Mouse (Mus musculus) midbrain, embryonic 11.5 days (tissue): ENCODE data around the gene Gng13. TPM values are rescaled to one million over a fixed set of nuclear protein-coding genes. Genes with fewer than 3 reads are reported as not detected.

Experiments
- ATAC-seq: fragments of 200-750 bp; cut with Nextera tagmentation; 2 replicates; pipeline ENCODE4 v1.8.0; 2017; ENCODE audit warnings: moderate TSS enrichment, moderate library complexity; ENCODE audit not compliant: low FRiP score
- DNase-seq: peaks from one replicate; pipeline ENCODE4 v3.0.0; 2015; ENCODE audit warnings: low spot score; ENCODE audit errors: missing footprints
- H3K27ac ChIP-seq: fragments of 300-500 bp; sonication (generic); 2 replicates; pipeline ENCODE4 v1.5.1; 2014; ENCODE audit warnings: low read depth, low read length
- H3K27me3 ChIP-seq: fragments of 300-500 bp; sonication (generic); 2 replicates; pipeline ENCODE4 v1.6.1; 2014; ENCODE audit warnings: mild to moderate bottlenecking, low read length, moderate library complexity, mixed read lengths; ENCODE audit not compliant: control insufficient read depth, insufficient read depth
- H3K36me3 ChIP-seq: fragments of 300-500 bp; sonication (generic); 2 replicates; pipeline ENCODE4 v1.6.1; 2014; ENCODE audit warnings: mild to moderate bottlenecking, low read length, moderate library complexity, mixed read lengths; ENCODE audit not compliant: control insufficient read depth, insufficient read depth
- H3K4me1 ChIP-seq: fragments of 300-500 bp; sonication (generic); 2 replicates; pipeline ENCODE4 v1.6.1; 2014; ENCODE audit warnings: low read length; ENCODE audit not compliant: control insufficient read depth, insufficient read depth
- H3K4me2 ChIP-seq: fragments of 300-500 bp; sonication (generic); 2 replicates; pipeline ENCODE4 v1.6.1; 2014; ENCODE audit warnings: mild to moderate bottlenecking, moderate library complexity
- H3K4me3 ChIP-seq: fragments of 300-500 bp; sonication (generic); 2 replicates; pipeline ENCODE4 v1.5.1; 2014; ENCODE audit warnings: low read depth, low read length
- H3K9ac ChIP-seq: fragments of 300-500 bp; sonication (generic); 2 replicates; pipeline ENCODE4 v1.6.1; 2014; ENCODE audit warnings: low read length
- H3K9me3 ChIP-seq: fragments of 300-500 bp; sonication (generic); 2 replicates; pipeline ENCODE4 v1.6.1; 2016; ENCODE audit warnings: low read length; ENCODE audit not compliant: control insufficient read depth
- WGBS: fragments of 180-500 bp; shearing (Covaris S2); extraction: QIAGEN DNeasy Blood & Tissue Kit; methylation state at CpG from one replicate; pipeline ENCODE4 v1.1.7; 2014; 5-methylcytosine and 5-hydroxymethylcytosine counted together
- polyA plus RNA-seq: library from polyadenylated mRNA; unstranded; fragments of >200 nt; fragmentation: Nextera tagmentation; extraction: Ambion mirVana; gene quantifications from 2 replicates; pipeline ENCODE4 v1.2.1, GENCODE M21; 2014

Gng13 gene
- 0.77 and 1.3 TPM in 2 replicates for polyA plus RNA-seq

- Histone ChIP-seq H3K36me3 (no peaks in the 10 kb centered on the region), H3K4me3 (peak within 1 kb of the TSS; percentile 27), H3K4me2 (peak within 1 kb of the TSS; percentile 59), H3K27me3 (peaks cover 15% of the 10 kb centered on the region), H3K9ac (peak within 1 kb of the TSS; percentile 38), H3K4me1 (peaks cover 7% of the 10 kb centered on the region; the same call in 1 of the 2 replicates), H3K9me3 (no peaks in the 10 kb centered on the region), H3K27ac (no peak within 1 kb of the TSS)
- peak; percentile 42; the same call in 1 of the 2 replicates for ATAC-seq
- WGBS, result 1% methylated on average over 42 of the region's 45 CpGs
- peak; percentile 89 for DNase-seq
Measured at GRCm38 (mm10) chr17:25716711-25717637, at the start of gene Gng13. Gene Gng13, plus strand, starts transcription at chr17:25717171.

GRCm38 (mm10) chr17:25668481-25669055, 48.4 kb upstream of the Gng13 start:
- H3K4me2 ChIP-seq, result no peak overlapping the region
- H3K9ac ChIP-seq, result no peak overlapping the region
- H3K27ac ChIP-seq, result no peak overlapping the region
- H3K9me3 ChIP-seq, result no peaks in the 10 kb centered on the region
- peaks cover 8% of the 10 kb centered on the region; the same call in 1 of the 2 replicates for H3K4me1 ChIP-seq
- no peak for ATAC-seq
- no peaks in the 10 kb centered on the region for H3K27me3 ChIP-seq
- no peaks in the 10 kb centered on the region for H3K36me3 ChIP-seq
- no peak for DNase-seq
- H3K4me3 ChIP-seq, result no peak overlapping the region
- WGBS, result 82% methylated on average over 7 of the region's 7 CpGs

GRCm38 (mm10) chr17:25672982-25673381, 44.0 kb upstream of the Gng13 start:
- Histone ChIP-seq H3K27ac (no peak overlapping the region), H3K4me3 (no peak overlapping the region), H3K36me3 (no peaks in the 10 kb centered on the region), H3K27me3 (no peaks in the 10 kb centered on the region), H3K9me3 (no peaks in the 10 kb centered on the region), H3K9ac (no peak overlapping the region), H3K4me1 (peaks cover 6% of the 10 kb centered on the region; the same call in 1 of the 2 replicates), H3K4me2 (no peak overlapping the region)
- DNase-seq (no peak), ATAC-seq (no peak)

GRCm38 (mm10) chr17:25677969-25678368, 39.0 kb upstream of the Gng13 start:
- Histone ChIP-seq H3K27ac (no peak overlapping the region), H3K4me1 (peaks cover 16% of the 10 kb centered on the region), H3K9ac (no peak overlapping the region), H3K27me3 (no peaks in the 10 kb centered on the region), H3K4me2 (no peak overlapping the region), H3K9me3 (no peaks in the 10 kb centered on the region), H3K36me3 (no peaks in the 10 kb centered on the region), H3K4me3 (no peak overlapping the region)
- 52% methylated on average over 6 of the region's 6 CpGs for WGBS
- DNase-seq (no peak), ATAC-seq (no peak)

- H3K4me1 ChIP-seq, result peaks cover 16% of the 10 kb centered on the region
- H3K9me3 ChIP-seq, result no peaks in the 10 kb centered on the region
- peak; percentile 86 for DNase-seq
- H3K27me3 ChIP-seq, result no peaks in the 10 kb centered on the region
- H3K9ac ChIP-seq, result peak overlapping the region; percentile 33; the same call in 1 of the 2 replicates
- H3K4me3 ChIP-seq, result no peak overlapping the region
- 0 out of 2 replicates have a peak overlapping the region, but pooled peaks have one; percentile 22 for H3K27ac ChIP-seq
- no peak for ATAC-seq
- no peaks in the 10 kb centered on the region for H3K36me3 ChIP-seq
- H3K4me2 ChIP-seq, result peak overlapping the region; percentile 22; the same call in 1 of the 2 replicates
- WGBS, result 7% methylated on average over 5 of the region's 5 CpGs
Measured at GRCm38 (mm10) chr17:25679818-25680217, 37.2 kb upstream of the Gng13 start.

- Histone ChIP-seq H3K9me3 (no peaks in the 10 kb centered on the region), H3K4me1 (peaks cover 16% of the 10 kb centered on the region), H3K36me3 (no peaks in the 10 kb centered on the region), H3K4me3 (no peak overlapping the region), H3K27ac (no peak overlapping the region), H3K27me3 (no peaks in the 10 kb centered on the region), H3K9ac (no peak overlapping the region), H3K4me2 (no peak overlapping the region)
- DNase-seq, result no peak
- 80% methylated on average over 4 of the region's 4 CpGs for WGBS
- no peak for ATAC-seq
Measured at GRCm38 (mm10) chr17:25681636-25682035, 35.3 kb upstream of the Gng13 start.

- Histone ChIP-seq H3K27me3 (no peaks in the 10 kb centered on the region), H3K4me2 (no peak overlapping the region), H3K4me1 (peaks cover 4% of the 10 kb centered on the region; the same call in 1 of the 2 replicates), H3K27ac (no peak overlapping the region), H3K9me3 (no peaks in the 10 kb centered on the region), H3K36me3 (no peaks in the 10 kb centered on the region), H3K9ac (no peak overlapping the region), H3K4me3 (no peak overlapping the region)
- WGBS, result 51% methylated on average over 7 of the region's 7 CpGs
- ATAC-seq (no peak), DNase-seq (peak; percentile 86)
Measured at GRCm38 (mm10) chr17:25686323-25686722, 30.6 kb upstream of the Gng13 start.

- H3K4me1 ChIP-seq, result peaks cover 4% of the 10 kb centered on the region; the same call in 1 of the 2 replicates
- 80% methylated on average over 4 of the region's 4 CpGs for WGBS
- no peaks in the 10 kb centered on the region for H3K27me3 ChIP-seq
- peak; percentile 71 for DNase-seq
- H3K27ac ChIP-seq, result no peak overlapping the region
- no peaks in the 10 kb centered on the region for H3K36me3 ChIP-seq
- H3K9me3 ChIP-seq, result no peaks in the 10 kb centered on the region
- no peak overlapping the region for H3K9ac ChIP-seq
- no peak overlapping the region for H3K4me3 ChIP-seq
- no peak for ATAC-seq
- H3K4me2 ChIP-seq, result no peak overlapping the region
Measured at GRCm38 (mm10) chr17:25688922-25689321, 28.0 kb upstream of the Gng13 start.

GRCm38 (mm10) chr17:25696263-25696662, 20.7 kb upstream of the Gng13 start:
- H3K9me3 ChIP-seq, result no peaks in the 10 kb centered on the region
- WGBS, result 60% methylated on average over 1 of the region's 1 CpGs
- no peaks in the 10 kb centered on the region for H3K4me1 ChIP-seq
- H3K27ac ChIP-seq, result no peak overlapping the region
- H3K4me3 ChIP-seq, result no peak overlapping the region
- H3K27me3 ChIP-seq, result no peaks in the 10 kb centered on the region
- no peak overlapping the region for H3K9ac ChIP-seq
- DNase-seq (peak; percentile 37), ATAC-seq (no peak)
- no peaks in the 10 kb centered on the region for H3K36me3 ChIP-seq
- no peak overlapping the region for H3K4me2 ChIP-seq
